Mouse (Mus musculus) embryonic facial prominence, embryonic 14.5 days (tissue): ENCODE data around the gene Recql. TPM values are rescaled to one million over a fixed set of nuclear protein-coding genes. Genes with fewer than 3 reads are reported as not detected.
"Not testable (repeated sequence)": the region's sequence is repeated elsewhere in the genome, so short reads cannot be mapped to it uniquely, and the experiment has no call there.

ENCODE experiments used
- ATAC-seq: fragments of 200-750 bp; cut with Nextera tagmentation; 2 replicates; pipeline ENCODE4 v1.8.0; 2017; ENCODE audit warnings: low read depth, moderate number of reproducible peaks, moderate TSS enrichment
- DNase-seq: peaks from one replicate; pipeline ENCODE4 v3.0.0-alpha.2; 2015; ENCODE audit warnings: low spot score
- H3K27ac ChIP-seq: fragments of 300-500 bp; sonication (generic); replicated peaks from 2 replicates; pipeline ENCODE4 v1.5.1; 2014; ENCODE audit warnings: low read depth, mild to moderate bottlenecking, low read length, moderate library complexity
- H3K27me3 ChIP-seq: fragments of 300-500 bp; sonication (generic); replicated peaks from 2 replicates; pipeline ENCODE4 v1.6.1; 2014; ENCODE audit warnings: low read length; ENCODE audit not compliant: control insufficient read depth, insufficient read depth
- H3K36me3 ChIP-seq: fragments of 300-500 bp; sonication (generic); 2 replicates; pipeline ENCODE4 v1.6.1; 2014; ENCODE audit warnings: low read length, mixed read lengths; ENCODE audit not compliant: control insufficient read depth, insufficient read depth
- H3K4me1 ChIP-seq: fragments of 300-500 bp; sonication (generic); 2 replicates; pipeline ENCODE4 v1.6.1; 2014; ENCODE audit warnings: antibody characterized with exemption, low read length; ENCODE audit not compliant: control insufficient read depth, insufficient read depth
- H3K4me2 ChIP-seq: fragments of 300-500 bp; sonication (generic); 2 replicates; pipeline ENCODE4 v1.6.1; 2014; ENCODE audit warnings: low read depth, mild to moderate bottlenecking, low read length, moderate library complexity, mixed read lengths
- H3K4me3 ChIP-seq: fragments of 300-500 bp; sonication (generic); 2 replicates; pipeline ENCODE4 v1.5.1; 2014; ENCODE audit warnings: low read depth, mild to moderate bottlenecking, low read length
- H3K9ac ChIP-seq: fragments of 300-500 bp; sonication (generic); 2 replicates; pipeline ENCODE4 v1.6.1; 2014; ENCODE audit warnings: low read depth, mild to moderate bottlenecking, low read length, moderate library complexity, mixed read lengths
- H3K9me3 ChIP-seq: fragments of 300-500 bp; sonication (generic); 2 replicates; pipeline ENCODE4 v1.6.1; 2016; ENCODE audit warnings: low read length; ENCODE audit not compliant: control insufficient read depth
- WGBS: fragments of 180-500 bp; shearing (Covaris S2); extraction: QIAGEN DNeasy Blood & Tissue Kit; methylation state at CpG from one replicate; pipeline ENCODE4 v1.1.7; 2014; 5-methylcytosine and 5-hydroxymethylcytosine counted together
- polyA plus RNA-seq: library from polyadenylated mRNA; unstranded; fragments of >200 nt; fragmentation: Nextera tagmentation; extraction: Ambion mirVana; gene quantifications from 2 replicates; pipeline ENCODE4 v1.2.1, GENCODE M21; 2014

Recql gene
- polyA plus RNA-seq, 1 experiment from 2014 or later = 22.9 TPM

DNA sequence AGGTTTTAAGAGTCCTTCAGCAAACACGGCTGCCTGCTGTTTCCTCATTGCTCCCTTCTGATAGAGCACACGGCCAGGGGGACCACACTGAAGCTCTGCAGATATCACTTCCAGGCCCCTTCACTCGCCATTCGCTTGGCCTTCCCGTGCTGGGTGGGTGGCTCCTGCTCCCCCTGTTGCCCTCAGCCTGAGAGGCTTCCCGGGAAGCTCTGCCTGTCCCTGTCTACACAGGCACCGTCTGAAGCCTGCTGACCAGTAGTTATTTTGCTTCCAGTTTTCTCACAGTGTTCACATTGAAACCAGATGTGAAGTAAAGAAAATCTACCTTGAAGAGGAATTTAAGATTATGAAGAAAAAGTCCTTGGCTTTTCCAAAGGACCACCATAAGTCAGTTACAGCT is 29.8 kb downstream of the Recql start:
- ATAC-seq (no peak), DNase-seq (no peak)
- Histone ChIP-seq H3K36me3 (peaks cover 61% of the 10 kb centered on the region), H3K27ac (no peak overlapping the region), H3K4me3 (no peak overlapping the region), H3K9me3 (no peaks in the 10 kb centered on the region), H3K9ac (no peak overlapping the region), H3K4me2 (no peak overlapping the region), H3K4me1 (no peaks in the 10 kb centered on the region), H3K27me3 (no peaks in the 10 kb centered on the region)
- WGBS = 53% methylated on average over 7 of the region's 7 CpGs

GRCm38 (mm10) chr6:142352099-142352498 is 34.8 kb downstream of the Recql start:
- H3K9ac ChIP-seq, DNase-seq, H3K4me3 ChIP-seq, H3K4me1 ChIP-seq, H3K27ac ChIP-seq, ATAC-seq, H3K4me2 ChIP-seq, H3K27me3 ChIP-seq, H3K9me3 ChIP-seq: not testable (repeated sequence)
- peaks cover 48% of the 10 kb centered on the region for H3K36me3 ChIP-seq
- WGBS = 88% methylated on average over 3 of the region's 3 CpGs

DNA sequence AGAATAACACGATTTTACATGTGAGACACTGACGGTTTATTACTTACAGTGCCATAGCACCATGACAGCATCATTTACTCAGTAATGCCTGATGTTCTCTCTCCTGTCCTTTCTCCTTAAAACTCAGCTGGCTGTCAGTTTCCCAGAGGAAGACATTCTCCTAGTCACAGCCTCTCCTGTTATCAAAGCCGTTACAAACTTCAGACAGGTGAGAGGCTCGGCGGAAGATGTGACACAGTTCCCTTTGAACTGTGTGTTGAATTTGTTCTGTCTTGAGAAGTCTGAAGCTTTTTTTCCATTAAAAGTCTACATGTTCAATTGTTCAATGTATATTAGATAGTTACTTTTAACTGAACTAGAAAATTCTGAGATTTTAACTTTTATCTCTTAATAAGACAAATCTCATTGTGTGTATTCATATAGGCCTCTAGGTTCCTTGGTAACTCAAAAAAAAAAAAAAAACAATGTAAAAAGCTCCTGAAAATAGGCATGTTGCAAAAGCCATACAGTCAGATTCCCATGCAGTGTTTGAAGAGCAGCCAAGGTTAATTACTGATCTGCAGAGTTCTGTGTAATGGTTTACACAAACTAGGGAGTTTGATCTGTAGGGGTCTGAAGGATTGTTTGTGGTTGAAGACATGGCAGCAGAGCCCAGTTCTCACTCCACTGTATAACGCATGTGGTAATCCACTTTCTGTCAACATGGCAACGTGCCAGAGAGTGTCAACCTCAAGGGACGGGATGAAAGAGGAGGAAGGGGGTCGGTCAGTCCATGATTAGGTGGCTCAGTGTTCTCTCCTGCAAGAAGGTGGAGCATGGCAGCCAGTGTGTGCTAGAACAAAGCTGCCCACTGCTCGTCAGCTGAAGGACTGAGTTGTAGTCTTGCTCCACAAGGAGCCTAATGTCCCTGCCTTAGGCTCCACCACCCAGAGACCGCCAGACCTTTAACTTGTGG is 39.2 kb downstream of the Recql start:
- H3K27ac ChIP-seq = no peak overlapping the region
- H3K4me1 ChIP-seq = 0 out of 2 replicates have a peak, but pooled peaks cover 5% of the 10 kb centered on the region
- ATAC-seq = no peak; the same call in 1 of the 2 replicates
- peak; percentile 15 for DNase-seq
- H3K4me2 ChIP-seq = no peak overlapping the region
- H3K36me3 ChIP-seq = peaks cover 22% of the 10 kb centered on the region
- H3K9ac ChIP-seq = no peak overlapping the region
- H3K27me3 ChIP-seq = no peaks in the 10 kb centered on the region
- no peak overlapping the region for H3K4me3 ChIP-seq
- H3K9me3 ChIP-seq = no peaks in the 10 kb centered on the region
- 74% methylated on average over 11 of the region's 11 CpGs for WGBS

- Histone ChIP-seq H3K4me2 (peak overlapping the region; percentile 56), H3K9ac (peak overlapping the region; percentile 57; the same call in 1 of the 2 replicates), H3K27me3 (no peaks in the 10 kb centered on the region), H3K4me1 (0 out of 2 replicates have a peak, but pooled peaks cover 5% of the 10 kb centered on the region), H3K9me3 (no peaks in the 10 kb centered on the region), H3K27ac (0 out of 2 replicates have a peak overlapping the region, but pooled peaks have one; percentile 72), H3K36me3 (peaks cover 22% of the 10 kb centered on the region), H3K4me3 (peak overlapping the region; percentile 59)
- no peak for DNase-seq
- ATAC-seq = no peak
- WGBS = 43% methylated on average over 12 of the region's 12 CpGs
Measured at GRCm38 (mm10) chr6:142346181-142347110, 40.4 kb downstream of the Recql start.

DNA sequence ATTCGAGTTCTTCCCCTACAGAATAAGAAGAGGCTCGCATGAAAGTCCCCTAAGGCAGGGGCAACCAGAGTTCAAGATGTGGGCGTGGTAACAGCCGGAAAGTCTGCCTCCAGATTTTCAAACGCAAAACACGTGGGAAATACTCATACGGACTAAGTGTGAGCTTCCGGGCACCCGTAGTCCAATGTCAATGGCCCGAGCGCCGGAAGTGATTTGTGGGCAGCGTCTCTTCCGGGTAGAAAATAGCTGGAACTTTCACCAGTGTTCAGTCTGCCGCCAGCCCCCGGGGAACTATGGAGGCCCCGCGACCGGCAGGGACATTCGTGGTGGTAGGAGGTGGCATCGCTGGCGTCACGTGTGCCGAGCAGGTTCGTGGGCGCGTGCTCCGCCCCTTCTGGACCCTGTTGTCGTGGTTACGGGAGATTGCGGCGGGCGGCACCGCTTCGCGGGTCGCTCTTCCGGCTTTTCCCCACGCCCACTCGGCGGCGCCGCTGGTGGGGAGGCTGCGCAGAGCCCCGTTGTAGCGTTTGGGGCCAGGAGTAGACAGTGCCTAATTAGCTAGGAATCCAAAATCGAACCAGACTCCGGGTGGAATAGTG is 41.3 kb downstream of the Recql start, which contains the start of gene Pyroxd1:
TSS of gene Pyroxd1 (plus strand) at position 215 of the 599 bp plus-strand sequence.
- Histone ChIP-seq H3K36me3 (peaks cover 13% of the 10 kb centered on the region; the same call in 1 of the 2 replicates), H3K27ac (peak within 1 kb of the TSS; percentile 72; the same call in 1 of the 2 replicates), H3K27me3 (no peaks in the 10 kb centered on the region), H3K4me1 (0 out of 2 replicates have a peak, but pooled peaks cover 5% of the 10 kb centered on the region), H3K9me3 (no peaks in the 10 kb centered on the region), H3K9ac (peak within 1 kb of the TSS; percentile 57), H3K4me3 (peak within 1 kb of the TSS; percentile 59), H3K4me2 (peak within 1 kb of the TSS; percentile 56)
- under 1% methylated on average over 21 of the region's 48 CpGs for WGBS
- DNase-seq (peak; percentile 98), ATAC-seq (peak; percentile 94)

- DNase-seq (peak; percentile 39), ATAC-seq (no peak)
- H3K9ac ChIP-seq = no peak overlapping the region
- H3K27me3 ChIP-seq = no peaks in the 10 kb centered on the region
- H3K36me3 ChIP-seq = no peaks in the 10 kb centered on the region
- WGBS = 71% methylated on average over 2 of the region's 2 CpGs
- no peak overlapping the region for H3K4me3 ChIP-seq
- no peak overlapping the region for H3K4me2 ChIP-seq
- H3K9me3 ChIP-seq = no peaks in the 10 kb centered on the region
- peaks cover 5% of the 10 kb centered on the region; the same call in 1 of the 2 replicates for H3K4me1 ChIP-seq
- H3K27ac ChIP-seq = no peak overlapping the region
Measured at GRCm38 (mm10) chr6:142343561-142343960, 43.3 kb downstream of the Recql start.

- H3K4me3 ChIP-seq = no peak overlapping the region
- 23% methylated on average over 2 of the region's 2 CpGs for whole genome bisulfite sequencing
- no peak overlapping the region for H3K4me2 ChIP-seq
- no peak overlapping the region; the same call in 1 of the 2 replicates for H3K27ac ChIP-seq
- H3K4me1 ChIP-seq = no peaks in the 10 kb centered on the region; the same call in 1 of the 2 replicates
- H3K9ac ChIP-seq = no peak overlapping the region
- DNase-seq (peak; percentile 16), ATAC-seq (no peak)
- H3K9me3 ChIP-seq = no peaks in the 10 kb centered on the region
- no peaks in the 10 kb centered on the region for H3K27me3 ChIP-seq
- no peaks in the 10 kb centered on the region for H3K36me3 ChIP-seq
Measured at GRCm38 (mm10) chr6:142339576-142339975, 47.3 kb downstream of the Recql start.

- no peak overlapping the region for H3K4me2 ChIP-seq
- no peaks in the 10 kb centered on the region for H3K36me3 ChIP-seq
- no peak overlapping the region; the same call in 1 of the 2 replicates for H3K27ac ChIP-seq
- H3K9me3 ChIP-seq = no peaks in the 10 kb centered on the region
- H3K9ac ChIP-seq = no peak overlapping the region
- H3K4me1 ChIP-seq = no peaks in the 10 kb centered on the region; the same call in 1 of the 2 replicates
- H3K4me3 ChIP-seq = no peak overlapping the region
- DNase-seq = peak; percentile 27
- H3K27me3 ChIP-seq = no peaks in the 10 kb centered on the region
- ATAC-seq = peak; percentile 26; the same call in 1 of the 2 replicates
- WGBS = 40% methylated on average over 2 of the region's 2 CpGs
Measured at GRCm38 (mm10) chr6:142338961-142339360, 47.9 kb downstream of the Recql start.
